Mouse (Mus musculus) cerebellum, adult 8-10 months (tissue): ENCODE measurements around the gene Tmem60.
A peak's percentile ranks its signal among the peaks of the same experiment; 100 is the strongest.

Experiments
- DNase-seq: peaks from one replicate; pipeline ENCODE4 v3.0.0; 2022

Tmem60 gene

GRCm38 (mm10) chr5:20911741-20912140 is 29.8 kb downstream of the Tmem60 start:
- DNase-seq, result no peak

- DNase-seq, result peak; percentile 80
Measured at GRCm38 (mm10) chr5:20913372-20914275, 31.6 kb downstream of the Tmem60 start.

- no peak for DNase-seq
Measured at GRCm38 (mm10) chr5:20918967-20919366, 37.0 kb downstream of the Tmem60 start.

GRCm38 (mm10) chr5:20919566-20919965 is 37.6 kb downstream of the Tmem60 start:
- no peak for DNase-seq

GRCm38 (mm10) chr5:20924608-20925007 is 42.6 kb downstream of the Tmem60 start:
- no peak for DNase-seq

GRCm38 (mm10) chr5:20925451-20925850 is 43.5 kb downstream of the Tmem60 start:
- DNase-seq, result no peak

GRCm38 (mm10) chr5:20929669-20930151 is 47.7 kb downstream of the Tmem60 start:
- DNase-seq, result no peak

- no peak for DNase-seq
Measured at GRCm38 (mm10) chr5:20930430-20930829, 48.4 kb downstream of the Tmem60 start.

- no peak for DNase-seq
Measured at GRCm38 (mm10) chr5:20931300-20931699, 49.3 kb downstream of the Tmem60 start.

- DNase-seq, result no peak
Measured at GRCm38 (mm10) chr5:20932585-20932984, 50.6 kb downstream of the Tmem60 start.

GRCm38 (mm10) chr5:20935934-20936333 is 53.9 kb downstream of the Tmem60 start:
- DNase-seq, result no peak
